Mouse (Mus musculus): ENCODE data around the gene Dnajb4.

Gene Dnajb4

GRCm38 (mm10) chr3:152209967-152210634 is at the start of gene Dnajb4, which contains the start of gene Fubp1:
Dnajb4 (minus strand) TSS chr3:152210302.
Fubp1 (plus strand) TSS chr3:152210422.
- peak; percentile 100 for DNase-seq (ENCODE audit: low spot score in 2 of 2)

- peak; percentile 25 to 64 for DNase-seq (ENCODE audit: low spot score in 2 of 2)
Measured at GRCm38 (mm10) chr3:152259409-152259808, 49.3 kb upstream of the Dnajb4 start.

- no peak for DNase-seq (ENCODE audit: low spot score in 2 of 2)
Measured at GRCm38 (mm10) chr3:152257528-152257927, 47.4 kb upstream of the Dnajb4 start.

- no peak for DNase-seq (ENCODE audit: low spot score in 2 of 2)
Measured at GRCm38 (mm10) chr3:152250487-152250886, 40.4 kb upstream of the Dnajb4 start.

GRCm38 (mm10) chr3:152247708-152248107 is 37.6 kb upstream of the Dnajb4 start:
- no peak for DNase-seq (ENCODE audit: low spot score in 2 of 2)

- no peak for DNase-seq (ENCODE audit: low spot score in 2 of 2)
Measured at GRCm38 (mm10) chr3:152245273-152245910, 35.3 kb upstream of the Dnajb4 start.

- no peak for DNase-seq (ENCODE audit: low spot score in 2 of 2)
Measured at GRCm38 (mm10) chr3:152243304-152243703, 33.2 kb upstream of the Dnajb4 start.

GRCm38 (mm10) chr3:152241098-152241497 is 31.0 kb upstream of the Dnajb4 start:
- no peak for DNase-seq (ENCODE audit: low spot score in 2 of 2)

GRCm38 (mm10) chr3:152239592-152239991 is 29.5 kb upstream of the Dnajb4 start:
- no peak for DNase-seq (ENCODE audit: low spot score in 2 of 2)

- DNase-seq (ENCODE audit: low spot score in 2 of 2) = peak in 1 of 2 experiments; percentile 39
Measured at GRCm38 (mm10) chr3:152238836-152239235, 28.7 kb upstream of the Dnajb4 start.

- DNase-seq (ENCODE audit: low spot score in 2 of 2) = no peak
Measured at GRCm38 (mm10) chr3:152235805-152236204, 25.7 kb upstream of the Dnajb4 start.

- DNase-seq (ENCODE audit: low spot score in 2 of 2) = no peak
Measured at GRCm38 (mm10) chr3:152235238-152235637, 25.1 kb upstream of the Dnajb4 start.

- DNase-seq (ENCODE audit: low spot score in 2 of 2) = no peak
Measured at GRCm38 (mm10) chr3:152231333-152232100, 21.4 kb upstream of the Dnajb4 start.

GRCm38 (mm10) chr3:152229271-152229670 is 19.2 kb upstream of the Dnajb4 start:
- no peak for DNase-seq (ENCODE audit: low spot score in 2 of 2)

- no peak for DNase-seq (ENCODE audit: low spot score in 2 of 2)
Measured at GRCm38 (mm10) chr3:152228843-152229242, 18.7 kb upstream of the Dnajb4 start.

- no peak for DNase-seq (ENCODE audit: low spot score in 2 of 2)
Measured at GRCm38 (mm10) chr3:152225906-152226305, 15.8 kb upstream of the Dnajb4 start.

GRCm38 (mm10) chr3:152224918-152225317 is 14.8 kb upstream of the Dnajb4 start:
- DNase-seq (ENCODE audit: low spot score in 2 of 2) = no peak

GRCm38 (mm10) chr3:152213416-152213815 is 3.3 kb upstream of the Dnajb4 start:
- DNase-seq (ENCODE audit: low spot score in 2 of 2) = no peak

- peak; percentile 41 to 46 for DNase-seq (ENCODE audit: low spot score in 2 of 2)
Measured at GRCm38 (mm10) chr3:152211731-152212279, 1.7 kb upstream of the Dnajb4 start.

GRCm38 (mm10) chr3:152210728-152211391 is 758 bp upstream of the Dnajb4 start:
- DNase-seq (ENCODE audit: low spot score in 2 of 2) = peak; percentile 71 to 77

GRCm38 (mm10) chr3:152209177-152209966 is 730 bp downstream of the Dnajb4 start:
- DNase-seq (ENCODE audit: low spot score in 2 of 2) = no peak

Data from thymus, postnatal 10 days (tissue).